Mouse (Mus musculus) ES-E14 (cell line): Measurements from ENCODE around the gene Golga2.

Experiments
- CHD2 ChIP-seq: IDR thresholded peaks from 2 replicates; pipeline ENCODE4 v1.6.1; 2014; ENCODE audit warnings: mild to moderate bottlenecking, low read depth, low read length, inconsistent platforms
- HCFC1 ChIP-seq: IDR thresholded peaks from 2 replicates; pipeline ENCODE4 v1.6.1; 2012; ENCODE audit warnings: low read length, inconsistent platforms, borderline replicate concordance; ENCODE audit not compliant: insufficient read depth
- MAFK ChIP-seq: IDR thresholded peaks from 2 replicates; pipeline ENCODE4 v1.6.1; 2014; ENCODE audit warnings: mild to moderate bottlenecking, low read depth, low read length, inconsistent platforms; ENCODE audit not compliant: insufficient read depth
- ZC3H11A ChIP-seq: IDR thresholded peaks from 2 replicates; pipeline ENCODE4 v1.6.1; 2012; ENCODE audit warnings: low read depth, mild to moderate bottlenecking, inconsistent platforms, low read length, borderline replicate concordance
- ZNF384 ChIP-seq: IDR thresholded peaks from 2 replicates; pipeline ENCODE4 v1.6.1; 2012; ENCODE audit warnings: low read depth, low read length, inconsistent platforms

- TF ChIP-seq CHD2 (no peak), MAFK (no peak), ZNF384 (no peak), ZC3H11A (no peak), HCFC1 (no peak)
Measured at GRCm38 (mm10) chr2:32254563-32254962, 32.6 kb upstream of the Golga2 start.
